Mouse (Mus musculus) layer of hippocampus, adult 11-12 months (tissue): ENCODE measurements at regions not wholly inside any gene's neighbourhood (a gene's known extent, or its start where the extent isn't known, plus 50 kb on each side); places are given as distances from the start of the nearest gene placed in this dataset.
"Not testable (repeated sequence)": the region's sequence is repeated elsewhere in the genome, so short reads cannot be mapped to it uniquely, and the experiment has no call there.

Experiments used
- DNase-seq: peaks from one replicate; pipeline ENCODE4 v3.0.0; 2022; ENCODE audit warnings: low spot score

- DNase-seq: not testable (repeated sequence)
These were observed 112.1 kb upstream of the Sipa1l1 start for GRCm38 (mm10) chr12:82056782-82057611.

GRCm38 (mm10) chr12:82064986-82065385 is 104.1 kb upstream of the Sipa1l1 start:
- no peak for DNase-seq

- DNase-seq: no peak
These were observed 102.3 kb upstream of the Sipa1l1 start for GRCm38 (mm10) chr12:82066860-82067259.

DNA sequence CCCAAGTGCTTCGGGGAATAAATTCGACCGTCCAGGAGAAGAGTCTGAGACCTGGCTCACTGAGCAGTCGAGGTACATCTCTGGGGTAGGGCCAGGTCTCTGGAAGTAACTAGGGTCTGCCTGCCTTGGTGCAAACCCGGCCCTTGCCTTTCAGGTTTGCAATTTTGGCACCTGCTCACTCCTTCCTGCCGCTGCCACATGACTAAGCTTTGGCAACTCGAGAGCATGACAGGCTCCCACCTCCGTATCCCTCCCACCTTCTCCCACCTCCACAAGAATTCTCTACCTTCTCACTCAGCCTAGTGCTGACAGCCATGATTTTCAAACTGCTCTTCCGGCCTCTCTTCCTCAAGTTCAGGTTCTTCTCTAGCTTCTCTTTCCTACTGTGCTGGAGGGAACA is 99.5 kb upstream of the Sipa1l1 start:
- no peak for DNase-seq

DNA sequence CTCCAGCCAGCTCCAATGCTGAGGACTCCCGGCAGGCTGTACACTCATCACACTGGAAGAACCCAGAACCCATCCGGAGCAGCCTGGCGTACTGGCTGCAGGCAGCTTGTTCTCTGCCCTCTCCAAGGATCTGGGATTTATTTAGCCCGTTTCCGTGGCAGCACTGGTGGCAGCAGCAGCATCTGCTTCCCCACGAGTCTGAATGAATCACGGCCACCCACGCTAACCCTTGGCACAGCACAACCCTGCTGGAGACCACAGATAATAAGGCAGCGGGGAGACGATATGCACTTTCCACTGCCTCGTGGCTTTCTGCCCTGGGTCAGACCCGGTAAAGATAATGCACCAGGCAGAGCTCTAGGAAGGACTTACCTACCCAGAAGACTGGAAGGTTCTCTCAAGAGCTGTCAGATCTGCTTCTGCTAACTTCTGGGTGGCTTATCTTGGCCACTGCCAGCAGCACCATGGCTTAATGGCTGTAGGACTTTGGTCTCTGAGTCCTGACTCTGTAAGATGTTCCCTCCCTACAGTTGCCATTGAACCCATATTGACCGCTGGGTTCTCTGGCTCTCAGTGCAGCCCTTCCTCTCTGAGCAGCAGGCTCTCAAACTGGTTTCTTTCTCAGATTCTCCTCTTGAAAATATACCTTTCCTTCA is 96.2 kb upstream of the Sipa1l1 start:
- DNase-seq: peak; percentile 83

- DNase-seq: peak; percentile 50
These were observed 93.5 kb upstream of the Sipa1l1 start for GRCm38 (mm10) chr12:82075479-82076221.

DNA sequence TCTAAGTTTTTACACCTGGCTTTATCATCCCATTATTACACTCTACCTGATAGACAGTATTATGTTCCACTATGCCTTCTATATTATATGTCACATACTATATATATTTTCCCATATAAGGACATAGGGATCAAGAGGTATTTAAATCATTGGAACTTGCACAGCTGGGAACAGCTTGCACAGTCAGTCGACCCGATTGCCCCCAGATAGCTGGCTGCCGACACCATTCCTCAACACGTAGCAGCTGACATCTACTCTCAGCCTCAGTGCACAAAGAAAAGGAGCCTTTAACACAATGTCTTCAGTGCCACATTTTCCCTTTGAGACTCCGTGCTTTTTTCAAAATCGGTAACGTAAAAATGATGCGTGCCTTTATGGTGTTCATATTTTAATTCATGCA is 92.4 kb upstream of the Sipa1l1 start:
- no peak for DNase-seq

DNA sequence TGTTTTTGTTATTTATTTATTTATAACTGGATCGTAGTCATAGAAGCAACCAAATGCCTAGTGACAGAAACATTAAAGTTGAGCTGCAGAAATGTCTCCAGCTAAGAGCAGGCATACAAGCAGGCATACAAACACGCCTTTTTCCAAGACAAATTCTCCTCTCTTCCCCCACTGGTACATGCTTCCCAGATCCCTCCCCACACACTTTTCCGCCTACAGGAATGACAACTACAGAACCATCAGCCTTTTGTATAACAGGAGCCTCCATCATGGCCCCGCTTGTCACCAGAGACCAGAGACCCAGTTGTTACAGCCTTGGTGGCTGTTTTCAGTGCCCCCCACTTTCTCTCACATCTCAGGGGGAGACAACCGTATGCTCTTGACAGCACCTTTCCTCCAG is 91.2 kb upstream of the Sipa1l1 start:
- peak; percentile 29 for DNase-seq

- DNase-seq: no peak
These were observed 90.4 kb upstream of the Sipa1l1 start for GRCm38 (mm10) chr12:82078740-82079139.

DNA sequence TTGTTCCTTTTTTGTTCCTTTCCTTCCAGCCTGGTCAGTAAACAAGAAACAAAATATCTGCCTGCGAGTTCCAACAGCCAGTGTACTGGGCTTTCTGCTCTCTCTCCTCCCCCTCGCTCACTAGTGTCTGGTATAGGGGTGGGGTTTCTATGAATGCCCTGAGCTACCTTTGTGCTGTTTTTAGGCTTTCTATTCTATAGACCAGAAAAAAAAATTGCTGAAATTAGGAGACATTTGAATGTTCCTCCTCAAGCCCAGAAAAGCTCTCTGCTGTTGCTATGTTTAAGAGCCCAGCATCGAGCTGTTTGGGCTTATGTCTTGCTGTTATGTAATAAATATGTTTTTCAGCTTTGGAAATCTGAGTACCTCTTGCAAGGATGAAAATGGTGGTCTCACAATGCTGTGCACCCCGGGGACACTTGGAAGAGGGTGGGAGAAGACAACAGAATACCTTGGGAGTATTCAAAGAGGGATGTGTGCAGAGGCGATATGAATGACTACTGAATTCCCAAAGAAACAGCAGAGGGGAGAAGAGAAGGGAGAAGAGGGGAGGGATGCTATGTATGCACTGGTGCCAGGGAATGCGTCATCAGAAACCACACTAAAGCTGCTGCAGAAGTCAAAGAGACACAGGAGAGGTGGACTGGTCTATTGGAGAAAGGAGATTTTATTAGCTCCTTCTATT is 88.8 kb upstream of the Sipa1l1 start:
- DNase-seq: peak; percentile 38

GRCm38 (mm10) chr12:82082596-82082995 is 86.5 kb upstream of the Sipa1l1 start:
- DNase-seq: not testable (repeated sequence)

DNA sequence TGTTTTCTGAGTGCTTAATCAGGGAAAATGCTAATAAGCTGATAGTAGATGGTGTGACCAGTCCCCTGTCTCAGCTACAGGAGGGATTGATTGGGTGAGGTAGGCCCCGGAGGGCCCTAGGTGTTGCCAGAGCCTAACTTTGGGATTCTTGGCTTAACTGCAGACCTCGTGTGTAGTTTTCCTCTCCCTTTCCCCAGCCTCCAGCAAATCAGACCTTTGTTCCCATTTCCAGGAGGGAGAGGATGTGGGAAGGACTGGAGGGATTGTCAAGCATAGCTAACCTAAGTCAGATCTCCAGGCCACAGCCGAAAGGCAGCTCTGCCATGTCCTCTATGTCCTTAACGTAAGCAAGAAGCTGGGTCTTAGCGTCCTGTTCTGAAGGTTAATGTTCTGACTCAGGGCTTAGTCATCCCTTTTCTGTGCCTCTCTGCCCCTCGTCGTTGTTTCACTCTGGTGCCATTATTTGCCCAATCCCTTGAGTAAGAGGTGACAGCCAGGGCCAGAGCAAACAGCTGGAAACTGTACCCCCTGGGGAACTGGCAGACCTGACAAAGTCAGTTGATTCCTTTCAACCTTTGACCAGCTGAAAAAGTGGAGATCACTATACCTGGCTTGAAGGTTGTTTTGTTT is 83.2 kb upstream of the Sipa1l1 start:
- no peak for DNase-seq

DNA sequence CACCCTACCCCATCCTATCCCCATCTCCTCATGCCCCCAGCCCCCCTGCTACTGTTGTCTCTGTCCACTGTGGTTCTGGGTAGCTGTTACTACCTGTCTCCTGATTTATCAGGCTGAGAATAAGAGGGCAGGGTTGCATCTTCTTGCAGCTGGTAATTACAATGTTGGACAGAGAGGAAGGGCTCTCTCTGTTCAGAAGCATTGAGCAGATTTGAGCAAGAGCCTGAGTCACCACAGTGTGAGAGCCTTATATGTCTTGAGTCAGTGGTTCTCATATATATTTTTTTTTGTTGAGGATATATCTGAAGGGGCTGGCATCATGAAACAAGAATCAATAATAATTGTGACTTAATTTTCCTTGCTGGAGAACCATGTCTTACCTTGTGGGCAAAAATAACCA is 82.7 kb upstream of the Sipa1l1 start:
- DNase-seq: no peak

DNA sequence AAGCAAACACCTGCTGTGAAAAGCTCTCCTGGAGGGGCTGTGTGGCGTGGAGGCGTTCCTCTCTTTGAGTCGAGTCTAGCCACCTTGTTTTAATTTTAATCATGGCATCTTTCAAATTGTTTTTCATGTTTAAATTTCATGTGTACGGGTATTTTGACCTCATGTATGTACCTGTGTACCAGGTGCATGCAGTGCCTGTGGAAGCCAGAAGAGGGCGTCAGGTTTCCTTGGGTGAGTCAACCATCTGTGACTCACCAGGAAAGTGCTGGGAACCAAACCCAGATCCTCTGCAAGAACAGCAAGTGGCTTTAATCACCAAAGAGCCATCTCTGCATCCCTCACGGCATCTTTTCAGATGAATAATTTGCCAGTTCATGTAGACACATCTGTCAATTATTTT is 79.8 kb upstream of the Sipa1l1 start:
- DNase-seq: no peak

GRCm38 (mm10) chr12:82093317-82093716 is 75.8 kb upstream of the Sipa1l1 start:
- DNase-seq: no peak

GRCm38 (mm10) chr12:82095396-82095795 is 73.7 kb upstream of the Sipa1l1 start:
- DNase-seq: no peak

DNA sequence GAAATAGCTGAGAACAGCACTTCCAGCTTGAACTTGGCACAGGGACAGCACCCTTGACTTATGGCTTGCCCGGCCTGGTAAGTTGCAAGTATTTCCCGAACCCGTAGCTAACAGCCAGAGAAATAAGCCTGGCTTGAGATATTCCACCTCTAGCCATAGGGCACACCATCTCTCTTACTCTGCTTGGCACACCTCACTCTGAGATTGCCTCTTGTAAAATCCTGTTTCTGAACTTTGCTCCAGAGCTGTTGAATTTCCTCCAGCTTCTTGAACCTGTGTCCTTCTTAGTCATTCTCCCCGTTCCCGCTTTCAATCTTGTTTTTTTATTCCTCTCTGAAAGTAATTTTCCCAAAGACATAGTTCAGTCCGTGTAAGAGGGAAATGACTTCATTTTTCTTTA is 72.0 kb upstream of the Sipa1l1 start:
- no peak for DNase-seq

GRCm38 (mm10) chr12:82097620-82098019 is 71.5 kb upstream of the Sipa1l1 start:
- DNase-seq: no peak

GRCm38 (mm10) chr12:82104211-82104610 is 64.9 kb upstream of the Sipa1l1 start:
- peak; percentile 86 for DNase-seq

GRCm38 (mm10) chr12:82105184-82106031 is 63.7 kb upstream of the Sipa1l1 start:
- peak; percentile 75 for DNase-seq

GRCm38 (mm10) chr12:82115766-82116165 is 53.4 kb upstream of the Sipa1l1 start:
- DNase-seq: no peak
